Mouse (Mus musculus): ENCODE results near the gene Praf2.

The Praf2 gene

DNA sequence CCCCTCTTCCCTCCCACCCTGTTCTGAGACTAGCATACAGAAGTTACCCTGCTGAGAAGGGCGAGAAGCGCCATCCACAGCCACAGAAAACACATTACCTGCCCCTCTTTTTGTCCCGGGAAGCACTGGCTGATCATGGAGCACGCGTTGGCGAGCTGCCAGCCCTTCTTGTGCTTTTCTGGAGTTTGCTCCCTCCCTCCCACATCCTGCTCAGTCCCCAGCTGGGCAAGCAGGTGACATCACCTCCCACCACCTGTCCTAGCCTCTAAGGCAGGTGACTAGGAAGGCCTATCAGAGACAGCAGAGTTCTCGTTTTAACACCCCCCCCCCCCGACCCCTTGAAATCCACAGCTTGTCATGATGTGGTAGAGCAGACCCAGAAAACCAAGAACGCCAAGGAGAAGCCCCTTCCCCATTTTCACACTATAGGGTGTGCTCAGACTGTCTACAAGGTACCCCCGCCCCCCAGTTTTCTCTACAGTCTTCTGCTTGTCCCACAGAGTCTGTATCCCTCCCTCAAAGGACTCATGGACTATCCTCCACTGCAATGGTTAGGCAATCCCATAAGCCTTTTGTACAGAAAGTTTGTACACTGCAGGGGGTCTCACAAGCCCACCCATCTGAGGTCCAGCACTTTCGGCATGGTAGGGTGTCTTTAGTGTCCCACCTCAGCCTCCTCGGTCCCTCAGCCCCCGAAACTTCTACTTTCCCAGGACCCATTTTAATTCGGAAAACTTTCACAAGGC is 11.3 kb downstream of the Praf2 start:
- DNase-seq (ENCODE audit: low spot score in 2 of 2), result no peak

DNA sequence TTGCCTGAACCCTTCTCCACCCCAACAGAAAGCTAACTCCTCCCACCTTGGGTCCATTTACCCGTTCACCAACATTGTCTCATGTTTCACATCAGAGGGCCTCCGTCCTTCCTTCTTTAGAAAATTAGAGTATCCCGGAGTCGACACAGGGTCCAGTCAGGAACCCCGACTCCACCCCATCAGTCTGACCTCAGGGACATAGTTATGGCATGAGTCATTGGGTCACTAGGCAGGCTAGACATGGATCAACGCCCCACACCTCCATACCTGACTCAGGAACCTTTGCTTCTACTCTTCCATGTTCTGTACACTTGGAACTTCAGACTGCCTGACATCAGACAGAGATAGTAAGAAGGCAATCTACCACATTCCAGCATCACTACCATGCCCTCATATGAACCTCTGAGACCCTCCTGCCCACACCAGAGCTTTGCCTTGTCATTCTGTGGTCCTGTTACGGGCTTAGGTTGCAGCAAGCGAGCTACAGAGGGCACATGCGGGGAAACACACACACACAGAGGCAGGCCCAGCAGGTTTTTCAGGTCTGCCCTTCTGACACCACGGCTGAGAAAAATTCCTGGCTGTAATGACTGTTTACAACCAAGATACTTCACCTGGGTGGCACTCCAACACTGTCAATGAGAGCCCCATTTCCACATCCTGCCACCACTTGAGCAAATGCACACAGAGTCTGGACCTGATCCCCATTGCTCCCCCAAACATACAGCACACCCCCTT is 12.0 kb downstream of the Praf2 start:
- DNase-seq (ENCODE audit: low spot score in 2 of 2), result no peak

DNA sequence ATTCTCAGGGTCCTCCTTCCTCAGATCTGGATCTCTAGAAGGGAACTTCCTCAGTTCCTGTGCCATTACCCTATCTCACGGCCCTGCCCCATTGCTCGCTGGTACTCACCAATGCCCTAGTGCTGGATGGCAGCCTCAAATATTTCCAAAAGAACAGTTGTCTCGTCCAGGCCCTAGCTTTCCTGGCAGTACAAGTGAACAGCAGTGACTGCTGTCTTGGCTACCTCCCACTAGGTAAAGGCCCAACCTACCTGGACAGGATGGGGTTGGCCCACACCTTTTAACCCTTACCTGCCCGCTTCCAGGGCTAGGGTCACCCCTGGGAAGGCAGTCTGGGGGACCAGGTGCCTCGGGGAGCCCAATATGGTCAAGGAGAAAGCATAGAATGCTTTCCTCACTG is 12.9 kb downstream of the Praf2 start:
- no peak for DNase-seq (ENCODE audit: low spot score in 2 of 2)

DNA sequence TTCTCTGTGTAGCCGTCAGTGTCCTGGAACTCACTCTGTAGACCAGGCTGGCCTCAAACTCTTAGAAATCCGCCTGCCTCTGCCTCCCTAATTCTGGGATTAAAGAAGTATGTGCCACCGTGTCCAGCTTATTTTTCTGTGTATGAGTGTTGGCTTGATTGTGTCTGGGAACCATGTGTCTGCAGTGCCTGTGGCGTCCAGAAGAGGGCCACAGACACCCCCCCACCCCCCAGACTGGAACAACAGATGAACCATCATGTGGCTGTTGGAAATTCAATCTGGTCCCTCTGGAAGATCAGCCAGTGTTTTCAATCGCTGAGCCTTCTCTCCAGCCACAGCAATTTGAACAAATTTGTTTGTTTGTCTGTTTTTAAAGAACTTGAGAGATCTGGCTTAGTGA is 15.2 kb downstream of the Praf2 start:
- DNase-seq (ENCODE audit: low spot score in 2 of 2), result no peak

DNA sequence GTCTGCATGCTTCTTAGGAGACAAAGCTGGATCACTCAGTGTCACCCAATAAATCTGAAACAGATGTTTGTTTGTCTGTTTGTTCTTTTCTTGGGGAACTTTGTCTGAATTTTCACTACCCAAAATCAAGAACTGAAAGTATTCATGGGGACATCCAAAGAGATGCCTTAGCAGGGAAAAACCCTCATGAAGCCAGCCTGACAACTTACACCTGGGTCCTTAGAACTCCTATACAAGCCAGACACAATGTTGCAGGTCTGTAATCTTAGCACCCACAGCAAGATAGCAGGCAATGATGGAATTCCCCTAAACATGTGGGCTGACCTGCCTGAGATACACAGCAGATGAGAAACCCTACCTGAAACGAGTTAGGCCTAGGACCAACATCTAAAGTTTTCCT is 16.7 kb downstream of the Praf2 start:
- no peak for DNase-seq (ENCODE audit: low spot score in 2 of 2)

DNA sequence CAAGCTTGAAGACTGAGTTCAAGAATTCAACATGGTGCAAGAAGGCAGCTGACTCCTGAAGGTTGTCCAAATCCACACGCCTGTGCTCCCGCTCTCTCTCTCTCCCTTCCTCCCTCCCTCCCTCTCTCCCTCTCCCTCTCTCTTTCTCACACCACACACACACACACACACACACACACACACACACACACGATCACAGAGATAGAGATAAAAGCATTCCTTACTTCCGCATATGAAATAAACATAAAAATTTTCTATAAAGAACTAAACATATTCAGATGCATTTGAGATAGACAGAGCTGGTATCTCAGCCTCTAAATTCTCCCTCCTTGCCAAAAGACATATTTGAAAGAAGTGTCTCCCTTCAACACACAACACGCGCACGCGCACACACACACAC is 17.2 kb downstream of the Praf2 start:
- no peak for DNase-seq (ENCODE audit: low spot score in 2 of 2)

DNA sequence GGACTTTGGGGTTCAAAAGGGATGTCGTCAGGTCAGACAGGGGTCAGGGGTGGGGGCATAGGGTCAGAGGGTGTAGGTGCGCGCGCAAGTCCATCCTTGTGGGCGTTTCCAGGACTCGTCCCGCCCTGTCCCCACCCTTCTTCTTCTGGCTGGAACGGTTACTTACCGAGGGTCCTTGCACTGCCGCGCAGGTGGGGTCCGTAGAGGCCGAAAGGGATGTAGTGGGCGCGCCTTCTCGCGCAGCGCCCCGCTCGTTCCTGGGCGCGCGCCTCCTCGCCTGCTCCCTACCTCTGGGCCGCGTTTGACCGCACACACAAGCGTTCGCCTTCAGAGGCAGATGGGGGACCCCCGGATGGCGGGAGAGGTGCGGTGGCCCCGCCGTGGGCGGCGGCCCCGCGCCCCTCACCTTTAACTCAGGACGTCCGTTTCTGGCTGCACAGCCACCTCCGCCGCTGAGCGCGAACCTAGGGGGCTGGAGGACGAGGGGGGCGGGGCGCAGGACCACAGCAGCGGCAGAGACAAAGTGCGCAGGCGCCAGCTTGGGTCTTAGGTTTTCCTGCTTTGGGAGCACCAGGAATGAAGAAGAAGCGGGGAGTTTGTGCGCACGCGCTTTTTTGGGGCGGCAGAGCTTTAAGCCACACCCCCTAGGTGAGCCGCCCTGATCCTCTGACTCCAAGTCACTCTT is 22.3 kb downstream of the Praf2 start, which contains the start of gene Ccdc120:
Gene Ccdc120, minus strand, starts transcription at position 474 of the 685 bp plus-strand sequence.
- DNase-seq (ENCODE audit: low spot score in 2 of 2), result peak; percentile 73 to 76

DNA sequence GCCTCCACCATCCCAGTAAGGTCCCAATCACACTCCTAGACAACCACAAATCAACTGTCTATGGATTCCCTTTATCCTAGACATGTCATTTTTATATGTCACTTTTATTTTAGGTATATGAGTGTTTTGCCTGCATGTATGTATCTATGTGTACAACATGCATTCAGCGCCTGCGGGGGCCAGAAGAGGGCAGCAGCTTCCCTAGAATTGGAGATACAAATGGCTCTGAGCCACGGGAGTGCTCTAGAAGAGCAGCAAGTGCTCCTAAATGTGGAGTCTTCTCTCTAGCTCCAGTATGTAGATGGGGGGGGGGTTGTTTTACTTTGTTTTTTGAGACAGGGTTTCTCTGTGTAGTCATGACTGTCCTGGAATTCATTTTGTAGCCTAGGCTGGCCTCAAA is 25.4 kb downstream of the Praf2 start:
- peak in 1 of 2 experiments; percentile 16 for DNase-seq (ENCODE audit: low spot score in 2 of 2)

DNA sequence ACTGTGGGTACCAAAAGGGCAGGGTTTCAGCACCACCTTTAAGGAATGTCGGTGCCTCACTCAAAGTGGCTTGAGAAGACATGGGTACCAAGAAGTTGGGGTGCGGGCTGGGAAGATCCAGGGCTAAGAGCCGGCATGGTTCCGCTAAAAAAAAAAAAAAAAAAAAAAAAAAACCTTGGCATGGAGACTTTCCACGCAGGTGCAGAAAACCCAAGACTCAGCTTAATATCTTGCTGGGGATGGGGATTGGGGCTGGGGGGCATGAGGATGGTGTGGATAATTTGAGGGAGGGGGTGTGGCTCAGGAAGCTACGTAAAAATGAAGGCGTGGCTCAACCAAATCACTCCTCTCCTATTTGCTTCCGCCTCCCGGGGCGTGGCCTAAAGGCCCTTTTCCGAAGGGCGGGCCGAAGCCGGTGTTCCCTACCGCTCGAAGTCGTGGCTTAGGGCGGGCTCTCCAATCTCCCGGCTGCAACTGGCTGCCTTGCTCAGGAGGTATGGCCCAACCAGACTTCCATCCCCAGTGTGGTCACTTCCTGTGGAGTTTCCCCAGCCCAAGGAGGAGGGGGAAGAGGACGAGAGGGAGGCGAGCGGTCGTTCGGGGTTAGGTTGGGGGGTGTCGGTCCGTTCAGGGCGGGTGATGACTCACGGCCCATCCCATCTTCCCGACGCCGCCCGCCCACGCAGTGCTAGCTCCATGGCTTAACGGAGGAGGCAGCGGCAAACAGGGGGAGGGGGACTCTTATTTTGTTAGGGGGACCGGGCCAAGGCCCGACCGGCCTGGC is 34.1 kb downstream of the Praf2 start, which contains the start of gene Tfe3:
Gene Tfe3, plus strand, starts transcription at position 424 of the 784 bp plus-strand sequence.
- peak; percentile 87 to 88 for DNase-seq (ENCODE audit: low spot score in 2 of 2)

DNA sequence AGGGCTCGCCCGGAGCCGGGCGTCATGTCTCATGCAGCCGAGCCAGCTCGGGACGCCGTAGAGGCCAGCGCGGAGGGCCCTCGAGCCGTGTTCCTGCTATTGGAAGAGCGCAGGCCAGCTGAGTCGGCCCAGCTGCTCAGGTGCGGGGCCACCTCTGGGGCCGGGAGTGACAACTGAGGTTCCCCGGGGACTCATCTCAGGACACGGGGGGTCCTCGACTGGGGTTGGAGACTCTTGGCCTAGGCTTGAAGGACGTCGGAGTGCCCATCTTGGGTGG is 34.6 kb downstream of the Praf2 start:
- DNase-seq (ENCODE audit: low spot score in 2 of 2), result peak in 1 of 2 experiments; percentile 11

DNA sequence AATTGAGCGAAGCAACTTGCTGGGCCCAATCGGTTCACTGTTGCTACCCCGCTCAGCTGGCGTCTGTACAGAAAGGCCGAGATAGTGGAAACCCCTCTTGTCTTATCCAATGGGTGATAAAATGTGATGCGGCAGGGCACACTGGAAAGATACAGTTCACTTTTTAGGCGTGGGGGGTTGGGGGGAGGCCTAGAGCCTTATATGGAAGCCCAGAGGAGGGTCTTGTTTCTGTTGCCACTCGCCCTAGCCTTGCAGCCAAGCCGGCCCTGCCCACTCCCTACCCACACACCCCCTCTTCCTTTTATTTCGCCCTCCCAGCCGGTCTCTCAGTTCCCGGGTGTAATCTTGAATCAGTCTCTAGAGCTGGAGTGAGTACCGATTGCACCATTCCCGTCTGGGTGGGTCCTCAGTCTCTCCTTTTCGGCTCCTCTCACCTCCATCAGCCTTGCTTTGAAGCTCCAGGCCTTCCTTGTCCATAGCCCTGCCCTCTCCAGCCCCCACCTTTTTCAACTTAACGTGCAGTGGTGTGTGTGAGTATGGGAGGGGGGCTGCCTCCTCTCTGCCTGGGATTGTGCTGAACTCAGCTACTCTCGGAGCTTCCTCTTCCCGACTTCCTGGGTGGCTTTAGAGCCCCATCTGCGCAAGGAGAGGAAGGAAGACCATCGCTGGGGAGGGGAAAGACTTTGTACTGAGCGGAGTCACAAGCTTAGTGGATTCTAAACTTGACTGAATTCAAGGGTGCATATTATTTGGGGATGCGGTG is 35.6 kb downstream of the Praf2 start:
- peak; percentile 17 to 22 for DNase-seq (ENCODE audit: low spot score in 2 of 2)

DNA sequence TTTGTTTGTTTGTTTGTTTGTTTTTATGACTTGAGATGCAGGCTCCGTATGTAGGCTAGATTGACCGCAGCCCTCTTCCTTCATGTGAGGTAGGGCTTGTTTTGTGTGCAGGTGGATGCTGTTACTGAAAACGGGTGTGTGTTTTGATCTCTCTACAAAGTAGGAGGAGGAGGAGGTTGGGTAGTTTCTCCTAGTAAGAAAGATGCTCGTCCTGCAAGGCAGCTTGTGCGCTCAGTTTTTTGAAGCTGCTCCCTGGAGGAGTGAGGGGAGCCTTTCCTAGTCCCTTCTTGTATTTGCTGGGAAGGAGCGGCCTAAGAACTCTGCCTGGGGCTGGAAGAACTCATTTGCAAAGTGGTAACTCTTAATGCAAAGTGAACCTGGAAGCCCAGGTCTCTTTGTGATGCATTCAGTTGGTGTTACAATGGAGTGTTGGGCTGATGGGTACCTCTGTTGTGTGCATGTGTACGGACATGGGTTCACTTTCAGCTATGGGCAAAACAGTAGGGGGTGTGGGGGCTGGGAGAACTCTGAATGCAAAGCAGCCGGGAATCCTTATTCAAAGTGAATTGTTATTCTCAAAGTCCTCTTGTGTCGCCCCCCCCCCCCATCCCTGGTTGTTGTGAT is 36.5 kb downstream of the Praf2 start:
- DNase-seq (ENCODE audit: low spot score in 2 of 2), result no peak

DNA sequence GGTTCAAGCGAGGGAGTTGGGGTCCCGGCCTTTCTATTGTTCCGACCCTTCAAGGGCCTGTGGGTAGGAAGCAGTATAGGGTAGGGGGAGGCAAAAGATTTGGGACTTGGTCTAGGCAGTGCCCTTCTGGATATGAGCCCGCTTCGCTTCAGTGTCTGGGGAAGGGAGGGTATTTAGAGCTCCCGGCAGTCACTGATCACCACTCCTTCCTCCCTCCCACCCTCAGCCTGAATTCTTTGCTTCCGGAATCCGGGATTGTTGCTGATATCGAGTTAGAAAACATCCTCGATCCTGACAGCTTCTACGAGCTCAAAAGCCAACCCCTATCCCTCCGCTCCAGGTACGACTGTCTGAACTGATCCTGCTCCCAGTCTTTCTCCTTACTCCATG is 37.0 kb downstream of the Praf2 start:
- DNase-seq (ENCODE audit: low spot score in 2 of 2), result no peak

DNA sequence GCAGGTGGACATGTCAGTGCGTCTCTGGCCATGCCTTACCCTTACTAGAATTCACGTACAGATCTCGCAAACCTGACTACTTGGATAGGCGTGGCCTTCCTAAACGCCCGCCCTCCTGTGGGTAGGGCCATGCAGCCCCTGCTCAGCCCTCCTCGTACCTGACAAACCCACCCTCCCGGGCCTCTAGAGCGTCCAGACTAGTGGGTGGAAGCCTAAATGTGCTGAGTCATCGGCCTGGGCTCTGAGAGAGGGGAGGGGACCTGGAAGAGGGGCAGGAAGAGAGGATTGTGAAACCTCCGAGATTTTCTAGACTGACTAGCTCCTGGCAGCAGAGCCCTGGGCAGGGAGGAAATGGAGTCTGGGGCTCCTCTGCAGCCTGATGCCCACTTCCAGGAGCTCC is 37.5 kb downstream of the Praf2 start:
- peak; percentile 23 to 24 for DNase-seq (ENCODE audit: low spot score in 2 of 2)

DNA sequence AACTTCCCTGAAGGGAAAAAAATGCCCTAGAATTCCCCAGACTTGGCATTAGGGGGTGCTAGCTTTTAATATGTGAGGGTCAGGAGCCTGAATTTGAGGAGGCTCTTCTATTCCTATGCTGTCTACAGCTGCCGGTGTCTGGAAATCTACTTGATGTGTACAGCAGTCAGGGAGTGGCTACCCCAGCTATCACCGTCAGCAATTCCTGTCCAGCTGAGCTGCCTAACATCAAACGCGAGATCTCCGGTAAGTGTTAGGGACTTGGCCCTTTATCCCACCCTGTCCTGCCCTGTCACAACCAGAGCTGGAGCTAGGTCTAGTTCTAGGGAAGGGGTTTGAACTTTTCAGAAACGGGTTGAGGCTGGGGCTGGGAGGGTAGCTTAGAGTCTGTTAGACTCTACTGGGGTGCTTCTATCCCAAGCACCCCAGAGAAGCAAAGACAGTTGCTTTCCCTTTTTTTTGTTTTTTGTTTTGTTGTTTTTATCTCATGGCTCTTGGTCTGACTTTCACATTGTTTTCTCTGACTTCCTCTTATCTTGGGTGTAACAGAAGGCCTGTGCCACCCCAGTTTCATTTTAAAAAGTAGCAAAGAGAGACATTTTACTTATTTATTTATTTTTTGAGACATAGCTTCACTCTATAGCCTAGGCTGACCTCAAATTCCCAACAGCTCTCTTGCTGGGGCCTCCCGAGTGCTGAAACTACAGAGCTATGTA is 41.2 kb downstream of the Praf2 start:
- no peak for DNase-seq (ENCODE audit: low spot score in 2 of 2)

DNA sequence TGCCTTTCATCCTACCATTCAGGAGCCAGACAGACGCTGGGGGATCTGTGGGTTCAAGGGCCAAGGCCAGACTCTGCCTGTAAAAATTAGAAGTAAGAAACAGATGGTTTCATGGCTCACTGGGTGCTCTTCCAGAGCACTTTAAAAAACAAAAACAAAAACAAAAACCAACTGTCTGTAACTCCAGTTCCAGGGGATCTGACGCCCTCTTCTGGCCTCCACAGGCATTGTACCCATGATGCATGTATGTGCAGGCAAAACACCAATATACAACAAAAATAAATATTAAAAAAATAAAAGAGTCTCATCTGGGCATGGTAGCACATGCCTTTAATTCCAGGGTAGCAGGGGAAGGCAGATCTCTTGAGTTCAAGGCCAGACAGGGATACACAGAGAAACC is 44.5 kb downstream of the Praf2 start:
- DNase-seq (ENCODE audit: low spot score in 2 of 2), result no peak

DNA sequence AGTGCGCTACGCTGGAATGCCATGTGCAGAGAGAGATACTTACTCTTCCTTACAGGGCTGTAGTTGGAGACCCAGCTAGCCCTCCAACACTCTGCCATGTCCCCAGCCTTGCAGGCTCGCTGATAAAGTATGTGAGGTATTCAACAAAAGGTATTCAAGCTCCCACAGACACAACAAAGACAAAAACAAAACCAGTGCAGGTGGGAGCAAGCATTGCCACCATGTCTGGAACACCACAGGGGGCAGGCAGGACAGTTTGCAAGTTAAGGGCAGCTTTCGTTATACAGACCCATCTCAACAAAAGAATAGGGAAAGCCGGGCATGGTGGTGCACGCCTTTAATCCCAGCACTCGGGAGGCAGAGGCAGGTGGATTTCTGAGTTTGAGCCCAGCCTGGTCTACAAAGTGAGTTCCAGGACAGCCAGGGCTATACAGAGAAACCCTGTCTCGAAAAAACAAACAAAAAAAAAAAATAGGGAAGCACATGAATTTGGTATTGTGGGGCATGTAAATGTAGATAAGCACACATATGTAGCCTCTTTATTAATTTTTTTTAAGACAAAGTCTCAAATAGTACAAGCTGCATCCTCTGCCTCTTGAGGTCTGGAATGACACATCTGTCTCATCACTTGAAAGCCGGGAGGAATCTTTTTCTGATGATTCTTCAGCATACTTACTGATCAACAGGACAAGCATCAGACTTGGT is 47.4 kb downstream of the Praf2 start:
- DNase-seq (ENCODE audit: low spot score in 2 of 2), result no peak

DNA sequence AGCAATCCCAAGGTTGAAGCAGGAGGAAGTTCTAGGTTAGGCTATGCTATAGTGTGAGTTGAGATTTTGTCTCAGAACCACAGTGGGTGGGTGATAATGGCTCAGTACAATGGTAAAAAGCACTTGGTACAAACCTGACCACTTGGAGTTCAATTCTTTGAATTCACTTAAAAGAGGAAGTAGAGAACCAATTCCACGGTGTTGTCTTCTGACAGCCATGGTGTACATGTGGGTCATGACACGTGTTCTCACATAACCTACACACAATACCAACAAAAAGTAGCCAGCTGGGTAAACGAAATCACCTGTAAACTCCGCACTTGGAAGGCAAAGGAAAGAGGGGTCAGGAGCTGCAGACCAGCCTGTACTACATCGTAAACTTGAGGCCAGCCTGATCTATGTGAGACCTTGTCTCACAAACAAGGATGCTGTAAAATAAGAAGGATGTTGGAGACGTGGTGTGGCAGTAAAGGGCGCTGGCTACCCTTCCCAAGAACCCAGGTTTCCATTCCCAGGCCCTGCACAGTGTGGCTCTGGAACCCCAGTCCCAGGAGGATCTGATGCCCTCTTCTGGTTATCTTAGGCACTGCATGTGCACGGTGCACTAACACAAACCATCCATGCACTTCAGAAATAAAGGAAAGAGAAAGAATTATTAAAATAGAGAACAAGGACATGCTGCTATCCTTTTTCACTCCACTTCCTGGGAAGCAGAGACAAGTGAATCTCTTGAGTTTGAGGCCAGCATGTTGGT is 48.3 kb downstream of the Praf2 start:
- DNase-seq (ENCODE audit: low spot score in 2 of 2), result peak; percentile 55 to 63

Data from right cerebral cortex, adult 2 months (tissue).